Mouse (Mus musculus) cortical plate, adult 2 months (tissue): ENCODE measurements around the gene Alx1.

ENCODE experiments used
- CTCF ChIP-seq: fragments of 200-500 bp; IDR thresholded peaks from 2 replicates; pipeline ENCODE4 v1.5.1; 2011; ENCODE audit warnings: mild to moderate bottlenecking, control low read depth, low read length; ENCODE audit not compliant: insufficient read depth; ENCODE audit errors: extremely low read depth
- POLR2A ChIP-seq: fragments of 200-500 bp; IDR thresholded peaks from 2 replicates; pipeline ENCODE4 v1.6.1; 2011; ENCODE audit warnings: mild to moderate bottlenecking, low read length, control low read depth; ENCODE audit not compliant: insufficient read depth; ENCODE audit errors: extremely low read depth

GRCm38 (mm10) chr10:103028253-103029131 lies 1.5 kb downstream of the Alx1 start:
- TF ChIP-seq CTCF (no peak), POLR2A (no peak)
